Mouse (Mus musculus) embryonic fibroblast, embryonic 13.5 days (primary cell): ENCODE results near the gene Nos1.

ENCODE experiments used
- CTCF ChIP-seq: IDR thresholded peaks from 2 replicates; pipeline ENCODE4 v1.5.1; 2011; ENCODE audit warnings: mild to moderate bottlenecking, control low read depth, low read length, moderate library complexity, borderline replicate concordance; ENCODE audit not compliant: insufficient read depth
- POLR2A ChIP-seq: IDR thresholded peaks from 2 replicates; pipeline ENCODE4 v1.6.1; 2011; ENCODE audit warnings: low read depth, mild to moderate bottlenecking, control low read depth, low read length, moderate library complexity

DNA sequence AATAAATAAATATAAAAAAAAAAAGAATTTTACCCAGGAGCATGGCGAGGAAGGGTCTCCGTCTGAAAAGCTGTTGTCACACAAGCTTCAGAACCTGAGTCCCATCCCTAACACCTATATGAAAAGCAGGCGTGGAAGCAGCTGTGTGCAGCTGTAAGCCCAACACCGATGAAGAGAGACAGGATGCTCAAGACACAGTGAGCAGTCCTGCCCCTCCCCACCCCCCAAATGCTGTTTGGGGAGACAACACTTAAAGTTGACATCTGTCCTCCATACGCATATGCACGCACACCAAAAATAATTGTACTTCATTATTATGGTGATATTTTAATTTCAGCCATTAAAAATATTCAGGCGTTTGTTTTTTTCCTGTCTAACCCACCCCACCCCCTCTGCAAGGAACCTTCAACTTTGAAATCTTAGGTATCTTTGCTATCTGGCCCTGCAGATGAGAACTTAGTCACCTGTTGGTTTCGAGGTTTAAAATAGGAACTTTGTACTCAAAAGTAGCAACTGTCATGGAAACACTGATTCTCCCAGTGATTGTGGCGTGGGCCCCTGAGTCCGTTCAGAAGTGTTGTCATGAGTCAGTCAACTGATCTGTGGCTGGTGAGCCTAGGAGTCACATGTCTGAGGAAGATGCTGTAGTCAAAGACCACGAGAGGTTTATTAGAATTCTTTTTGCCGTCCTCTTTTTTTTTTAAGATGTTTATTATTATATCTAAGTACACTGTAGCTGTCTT lies 141.1 kb downstream of the Nos1 start:
- TF ChIP-seq CTCF, result no peak
- no peak for TF ChIP-seq POLR2A
